Mouse (Mus musculus) kidney, postnatal 36 days (tissue): ENCODE data around the gene Tlk1.

Source experiments
- DNase-seq, 2 experiments: peaks; one replicate each; pipeline ENCODE4 v3.0.0; 2021 to 2022; ENCODE audit warnings: mixed read lengths in 2 of 2

The Tlk1 gene

DNA sequence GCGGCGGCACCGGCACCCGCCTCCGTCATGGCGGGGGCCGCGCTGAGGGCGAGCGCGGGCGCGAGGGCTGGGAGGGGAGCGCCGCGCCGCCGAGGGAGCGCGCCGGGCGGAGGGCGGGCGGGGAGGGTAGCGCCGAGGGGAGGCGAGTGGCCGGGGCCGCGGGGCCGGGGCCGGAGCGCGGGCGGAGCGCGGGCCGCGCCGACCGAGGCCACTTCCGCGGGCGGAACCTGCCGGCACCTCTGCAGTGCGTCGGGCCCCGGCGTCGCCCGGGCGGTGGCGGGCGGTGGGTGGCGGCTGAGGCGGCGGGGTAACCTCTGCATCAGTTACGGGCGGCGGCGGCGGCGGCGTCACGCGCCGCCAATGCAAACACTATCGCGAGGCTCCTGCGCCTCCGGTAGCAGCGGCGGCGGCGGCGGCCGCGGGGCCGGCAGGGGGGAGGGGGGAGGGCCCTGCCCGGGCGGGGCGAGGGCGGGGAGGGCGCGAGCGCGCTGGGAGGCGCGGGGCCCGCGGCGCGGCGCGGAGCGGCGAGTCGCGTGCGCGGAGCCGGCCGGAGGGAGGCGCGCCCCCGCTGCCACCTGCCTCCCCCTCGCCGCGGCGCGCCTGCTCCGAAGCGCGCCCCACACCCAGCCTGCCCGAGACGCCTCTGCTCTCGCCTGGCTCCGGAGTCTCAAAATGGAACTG is at the start of gene Tlk1:
Gene Tlk1, minus strand, starts transcription at position 358 of the 681 bp plus-strand sequence.
- peak; percentile 80 to 91 for DNase-seq

DNA sequence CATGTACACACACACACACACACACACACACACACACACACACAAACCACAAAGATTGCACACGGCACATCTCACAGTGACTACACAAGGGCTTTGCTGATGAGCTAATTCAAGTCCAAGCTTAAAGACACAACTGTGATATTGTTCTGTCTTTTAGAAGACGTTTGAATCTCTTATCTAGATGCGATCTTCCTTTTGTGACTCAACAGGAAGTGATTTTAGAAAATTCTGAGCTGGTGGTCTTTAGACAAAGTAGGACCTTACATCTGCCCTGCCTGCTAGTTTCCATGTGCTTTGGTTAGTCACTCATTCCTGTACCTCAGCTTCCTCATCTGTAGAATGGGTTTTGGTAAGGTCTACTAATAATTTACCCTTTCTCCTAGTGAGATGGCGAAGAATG is 49.6 kb upstream of the Tlk1 start:
- DNase-seq, result no peak

DNA sequence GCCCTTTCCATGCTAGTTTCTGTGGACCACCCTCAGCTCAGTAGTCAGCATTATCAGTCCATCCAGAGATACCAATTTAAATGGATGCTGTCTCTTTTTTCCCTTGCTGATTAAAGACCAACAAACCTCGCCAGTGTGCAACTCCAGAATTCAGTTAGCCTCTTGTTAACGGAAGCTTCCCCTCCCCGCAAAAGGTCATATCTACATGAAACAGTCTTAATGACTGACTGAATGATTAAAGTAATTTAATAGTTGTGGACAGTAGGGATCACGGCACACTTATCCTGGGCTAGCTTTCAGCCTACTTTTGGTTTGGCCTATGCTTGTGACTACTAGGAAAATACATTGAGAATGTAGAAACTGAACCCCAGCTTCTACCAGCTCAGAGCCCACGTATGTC is 47.6 kb upstream of the Tlk1 start:
- no peak for DNase-seq

DNA sequence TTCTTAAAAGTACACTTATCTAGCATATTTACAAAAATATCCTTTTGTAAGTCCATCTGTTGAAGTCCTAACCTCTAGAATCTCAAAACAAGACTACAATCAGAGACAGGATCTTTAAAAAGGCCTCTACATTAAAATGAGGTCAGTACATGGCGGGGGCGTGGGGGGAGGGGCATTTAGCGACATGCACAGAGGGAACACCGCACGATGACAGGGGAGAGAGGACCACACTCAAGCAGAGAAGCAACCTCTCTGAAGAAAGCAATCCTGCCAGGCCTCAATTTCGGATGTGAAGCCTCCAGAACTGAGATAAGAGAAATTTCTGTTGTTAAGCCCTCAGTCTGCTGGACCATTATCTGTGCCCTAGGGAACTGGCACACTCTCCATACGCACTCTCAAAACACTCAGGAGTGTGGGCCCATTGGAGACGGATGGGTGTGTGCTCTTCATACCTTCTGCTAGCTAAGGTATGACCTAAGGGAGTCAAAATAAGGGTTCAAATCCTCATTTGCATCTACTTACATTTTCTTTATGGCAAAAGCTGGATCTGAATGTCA is 46.0 kb upstream of the Tlk1 start:
- no peak for DNase-seq

DNA sequence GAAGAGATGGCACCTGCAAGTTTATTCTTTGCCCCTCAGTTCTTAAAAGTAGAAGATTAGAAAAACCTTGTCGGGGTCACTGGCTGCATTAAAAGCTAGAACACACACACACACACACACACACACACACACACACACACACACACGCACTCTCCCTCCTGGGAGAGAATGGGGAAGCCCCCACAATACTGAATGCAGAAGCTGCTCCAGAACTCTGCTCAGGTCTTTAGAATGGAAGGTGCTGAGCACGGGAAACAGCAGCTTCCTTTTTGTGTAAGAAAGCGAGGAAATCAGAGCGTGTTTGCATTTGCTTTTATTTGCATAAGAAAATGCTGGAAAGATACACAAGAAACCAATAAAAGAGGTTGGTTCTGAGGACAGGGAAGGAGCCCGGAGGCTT is 45.3 kb upstream of the Tlk1 start:
- DNase-seq, result no peak

DNA sequence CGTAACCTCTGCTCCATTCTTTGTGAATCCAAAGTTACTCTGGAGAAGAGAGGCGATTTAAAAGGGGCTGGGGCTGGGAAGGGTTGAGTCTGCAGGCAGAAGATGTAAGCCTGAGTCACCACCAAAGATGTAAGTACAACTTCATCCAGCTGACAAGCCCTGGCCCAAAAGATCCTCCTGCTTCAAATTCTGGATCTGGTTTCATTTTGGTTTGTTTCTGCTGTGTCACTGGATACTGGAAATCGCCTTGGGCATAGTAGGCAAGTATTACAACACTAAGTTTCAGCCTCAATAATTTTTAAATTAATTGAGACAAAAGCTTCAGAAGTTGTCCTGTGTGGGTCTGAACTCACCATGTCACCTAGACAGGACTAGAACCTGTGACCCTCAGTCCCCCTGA is 43.6 kb upstream of the Tlk1 start:
- no peak for DNase-seq

DNA sequence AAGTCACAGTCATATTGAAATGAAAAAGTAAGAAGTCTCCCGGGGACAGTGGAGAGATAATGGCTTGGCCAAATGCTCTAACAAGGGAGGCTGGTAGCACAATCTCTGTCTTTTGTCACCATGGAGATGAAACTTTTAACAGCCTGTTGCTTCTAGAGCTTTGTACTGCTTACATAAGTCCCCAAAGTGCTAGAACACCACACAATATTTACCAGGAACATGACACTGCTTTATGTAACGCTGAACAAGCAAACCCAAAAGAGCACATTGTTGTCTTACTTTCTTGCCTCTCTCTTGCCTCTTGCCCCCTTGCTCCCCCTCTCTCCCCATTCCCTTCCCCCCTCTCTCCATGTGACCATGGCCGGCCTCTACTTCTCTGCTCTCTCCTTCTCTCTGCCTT is 41.7 kb upstream of the Tlk1 start:
- peak in 1 of 2 experiments; percentile 61 for DNase-seq

DNA sequence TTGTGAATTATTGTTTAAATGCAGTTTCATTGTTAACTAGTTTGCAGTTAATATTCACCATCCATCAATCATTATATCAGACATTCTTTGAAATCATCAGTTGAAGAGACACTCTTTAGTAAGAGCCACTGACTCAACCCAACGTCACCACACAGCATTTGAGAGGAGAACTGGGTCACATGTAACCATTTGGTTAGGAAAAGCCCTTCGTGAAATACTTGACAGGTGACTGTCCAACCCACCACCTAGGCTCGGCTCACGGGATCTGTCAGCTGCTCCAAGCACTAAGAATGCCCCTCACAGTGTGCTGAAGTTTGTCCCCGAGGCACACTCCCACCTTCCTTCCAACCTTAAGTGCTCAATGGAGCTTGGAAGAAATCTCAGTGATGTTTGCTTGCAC is 37.4 kb upstream of the Tlk1 start:
- peak; percentile 65 to 75 for DNase-seq

DNA sequence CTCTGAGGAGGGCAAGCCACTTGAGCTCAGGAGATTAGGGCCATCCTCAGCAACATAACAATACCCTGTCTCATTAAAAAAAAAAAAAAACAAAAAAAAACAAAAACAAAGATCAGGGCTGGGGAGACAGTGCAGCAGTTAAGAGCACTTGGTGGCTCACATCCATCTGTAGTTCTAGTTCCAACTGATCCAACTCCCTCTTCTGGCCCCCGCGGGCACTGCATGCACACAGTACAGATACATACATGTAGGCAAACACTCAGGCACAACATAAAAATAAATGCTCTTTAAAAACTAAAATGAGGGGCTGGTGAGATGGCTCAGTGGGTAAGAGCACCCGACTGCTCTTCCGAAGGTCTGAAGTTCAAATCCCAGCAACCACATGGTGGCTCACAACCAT is 34.2 kb upstream of the Tlk1 start:
- peak in 1 of 2 experiments; percentile 32 for DNase-seq

DNA sequence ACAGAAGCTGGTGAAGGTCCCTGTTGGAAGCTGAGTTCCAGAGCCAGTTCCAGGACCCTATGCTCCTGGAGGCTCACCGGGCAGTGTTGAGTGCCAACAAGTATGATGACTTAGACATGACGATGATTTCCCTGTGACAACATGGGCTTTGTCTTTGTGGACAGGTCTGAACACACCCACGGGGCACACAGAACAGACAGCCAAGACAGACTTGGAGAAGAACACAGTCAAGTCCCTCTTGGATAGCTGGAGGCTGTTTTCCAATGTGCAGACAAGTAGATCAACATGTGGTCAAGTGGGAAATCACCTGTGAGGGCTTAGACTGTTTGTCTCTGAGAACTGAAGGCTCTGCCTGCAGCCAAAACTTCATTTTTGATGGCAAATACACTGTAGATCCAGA is 31.4 kb upstream of the Tlk1 start:
- DNase-seq, result no peak

DNA sequence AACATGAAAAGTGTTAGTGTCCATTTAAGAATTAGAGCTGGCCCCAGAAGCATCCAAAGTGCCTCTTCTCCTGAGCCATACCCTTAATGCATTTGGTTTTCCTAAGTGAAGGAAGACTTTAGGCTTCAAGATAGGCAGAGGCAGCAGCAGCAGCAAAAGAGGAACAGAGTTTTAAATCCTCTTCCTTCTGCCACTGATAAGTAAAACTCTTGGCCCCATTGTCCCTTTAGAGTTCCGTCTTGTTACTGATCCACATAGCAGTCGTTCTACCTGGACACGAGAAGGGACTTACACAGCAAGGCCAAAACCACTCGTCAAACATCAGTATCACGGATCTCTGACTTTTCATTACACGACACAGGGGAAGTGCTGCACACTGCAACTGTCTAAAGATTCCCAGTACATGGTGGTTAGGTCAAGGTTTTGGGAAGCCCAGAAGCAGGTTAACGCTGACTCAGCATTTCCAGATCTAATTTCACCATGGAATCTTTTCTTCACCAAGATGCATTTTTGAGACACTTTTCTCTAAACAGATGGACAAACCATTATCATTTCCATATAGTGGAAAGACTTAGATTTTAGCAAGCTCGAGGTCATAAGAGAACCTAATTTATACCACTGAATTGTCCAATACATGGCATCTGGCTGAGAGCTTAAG is 28.8 kb upstream of the Tlk1 start:
- DNase-seq, result no peak

DNA sequence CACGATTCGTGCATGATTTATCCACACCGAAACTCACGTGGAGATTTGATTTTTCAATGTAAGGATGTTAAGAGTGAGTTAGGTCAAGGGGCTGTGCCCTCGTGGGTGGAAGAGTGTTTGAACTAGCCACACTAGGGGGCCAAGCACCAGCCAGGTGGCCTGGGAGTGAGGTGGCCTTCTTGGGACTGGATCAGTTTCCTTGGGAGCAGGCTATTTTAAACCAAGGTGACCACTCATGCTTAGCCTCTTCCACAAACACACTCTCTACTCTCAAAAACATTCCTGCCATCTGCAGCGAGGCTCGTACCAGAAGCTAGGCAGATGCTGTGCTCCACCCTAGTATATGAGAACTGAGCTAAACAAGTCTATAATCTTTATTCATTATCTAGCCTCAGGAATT is 27.8 kb upstream of the Tlk1 start:
- no peak for DNase-seq

DNA sequence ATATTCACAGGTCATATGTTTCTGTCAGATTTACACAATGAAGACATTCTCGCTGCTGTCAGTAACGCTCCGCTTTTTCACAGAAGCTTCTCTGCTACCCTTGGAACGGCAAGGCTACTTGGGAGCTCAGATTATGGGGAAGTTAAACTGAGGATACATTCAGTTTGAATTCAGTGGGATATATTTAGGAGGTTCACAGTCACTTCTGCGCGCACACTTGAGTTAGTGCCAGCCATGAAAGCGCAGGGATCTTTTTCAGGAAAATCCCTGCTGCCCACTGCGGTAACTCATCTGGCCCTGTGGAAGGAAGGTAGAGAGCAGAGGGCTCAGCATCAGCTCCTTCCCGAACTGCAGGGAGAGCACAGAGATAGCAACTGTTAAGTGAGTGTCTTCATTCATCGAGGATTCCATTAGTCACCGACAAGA is 27.3 kb upstream of the Tlk1 start:
- DNase-seq, result no peak

DNA sequence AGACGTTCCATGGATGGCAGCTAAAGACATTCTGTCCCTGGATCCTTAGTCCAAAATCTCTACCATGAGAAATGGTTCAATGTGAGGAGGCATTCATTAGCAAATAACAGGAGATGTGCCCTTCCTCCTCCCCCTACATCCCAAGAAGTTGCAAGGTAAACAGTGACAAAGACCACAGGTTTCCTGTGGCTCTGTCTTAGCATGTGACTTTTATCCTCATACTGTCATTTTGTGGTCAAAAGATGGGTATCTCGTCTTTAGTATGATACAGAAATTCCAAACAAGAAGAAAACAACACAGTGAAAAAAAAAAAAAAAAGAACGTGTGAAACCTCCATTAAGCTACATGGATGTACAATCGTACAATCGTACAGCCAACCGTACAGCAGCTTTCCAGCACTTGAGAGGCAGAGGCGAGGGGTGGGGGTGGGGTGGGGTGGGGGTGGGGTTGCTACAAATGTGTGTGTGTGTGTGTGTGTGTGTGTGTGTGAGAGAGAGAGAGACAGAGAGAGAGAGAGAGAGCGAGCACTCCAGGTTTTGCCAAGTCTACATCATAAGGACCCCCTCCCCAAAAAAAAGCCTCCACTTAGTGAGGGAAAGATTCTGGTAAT is 26.8 kb upstream of the Tlk1 start:
- no peak for DNase-seq

DNA sequence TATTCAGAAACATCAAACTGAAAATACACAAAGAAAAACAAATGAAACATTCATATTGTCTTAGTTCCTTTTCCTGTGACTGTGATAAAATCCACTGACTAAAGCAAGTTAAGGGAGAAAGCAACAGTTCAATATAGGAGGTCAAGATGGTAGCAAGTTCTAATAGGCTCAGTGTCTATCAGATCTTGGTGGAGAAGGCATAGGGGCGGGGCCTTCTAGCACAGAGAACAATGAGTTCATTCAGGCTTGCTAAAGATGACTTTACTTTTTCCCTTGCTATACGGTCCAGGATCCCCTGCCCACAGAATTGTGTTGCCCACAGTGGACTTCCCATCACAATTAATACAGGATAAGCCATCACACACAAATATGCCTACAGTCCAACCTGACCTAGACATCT is 20.3 kb upstream of the Tlk1 start:
- DNase-seq, result no peak

DNA sequence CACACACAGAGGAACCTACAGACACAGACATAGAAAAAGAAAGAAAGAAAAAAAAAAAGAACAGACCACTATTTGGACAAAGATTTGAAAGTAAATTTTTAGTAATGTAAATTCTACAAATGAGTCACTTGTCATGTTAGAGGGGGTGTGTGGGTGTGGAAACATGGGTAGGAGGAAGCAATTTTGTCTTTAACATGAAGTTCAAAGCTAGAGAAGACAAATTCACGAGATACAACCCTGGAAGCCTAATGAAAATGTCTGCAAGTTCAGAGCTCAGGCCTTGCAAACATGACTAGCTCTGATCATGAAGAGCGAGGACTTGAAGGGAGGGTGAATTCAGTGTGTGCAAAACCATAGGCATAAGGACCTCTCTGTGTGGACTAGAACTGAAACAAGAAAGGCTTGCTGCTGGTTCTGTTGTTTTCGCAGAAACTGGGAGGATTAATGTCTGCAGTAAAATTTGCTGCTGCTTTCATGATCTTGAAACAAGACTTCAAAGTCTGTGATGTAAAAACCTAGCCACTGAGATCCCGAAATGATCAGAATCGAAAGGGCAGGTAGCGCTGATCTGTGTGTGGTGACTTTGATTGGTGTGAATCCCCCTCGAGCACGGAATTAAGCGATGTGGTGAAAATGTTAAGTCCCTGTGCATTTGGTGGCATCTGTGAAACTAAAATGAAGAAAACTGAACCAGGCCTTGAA is 19.3 kb upstream of the Tlk1 start:
- no peak for DNase-seq

DNA sequence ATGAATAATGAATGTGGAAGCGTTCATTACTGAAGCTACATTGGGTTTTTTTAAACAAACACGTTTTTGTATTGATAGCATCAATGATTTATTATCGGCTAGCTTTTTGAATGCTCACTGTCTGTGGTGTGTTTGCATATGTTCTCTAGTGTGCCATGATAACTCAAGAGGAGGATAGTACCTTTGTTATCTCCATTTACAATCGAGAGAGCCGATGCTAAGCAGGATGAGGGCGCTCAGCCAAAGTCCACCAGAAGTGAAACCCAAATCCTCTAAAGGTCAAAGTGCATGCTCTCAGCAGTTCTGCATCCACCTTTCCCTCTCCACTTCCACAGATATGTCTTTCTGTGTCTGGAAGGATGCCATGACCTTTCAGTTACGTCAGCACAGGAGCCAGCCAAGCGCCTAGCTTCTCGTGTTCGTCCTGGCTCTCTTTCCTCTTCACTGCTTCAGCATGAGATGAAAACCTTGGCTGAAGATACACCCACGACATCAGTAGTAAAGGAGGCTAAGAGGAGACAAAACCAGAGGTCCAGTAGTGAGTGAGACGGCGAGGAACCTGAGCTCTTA is 16.6 kb upstream of the Tlk1 start:
- peak; percentile 79 to 88 for DNase-seq

DNA sequence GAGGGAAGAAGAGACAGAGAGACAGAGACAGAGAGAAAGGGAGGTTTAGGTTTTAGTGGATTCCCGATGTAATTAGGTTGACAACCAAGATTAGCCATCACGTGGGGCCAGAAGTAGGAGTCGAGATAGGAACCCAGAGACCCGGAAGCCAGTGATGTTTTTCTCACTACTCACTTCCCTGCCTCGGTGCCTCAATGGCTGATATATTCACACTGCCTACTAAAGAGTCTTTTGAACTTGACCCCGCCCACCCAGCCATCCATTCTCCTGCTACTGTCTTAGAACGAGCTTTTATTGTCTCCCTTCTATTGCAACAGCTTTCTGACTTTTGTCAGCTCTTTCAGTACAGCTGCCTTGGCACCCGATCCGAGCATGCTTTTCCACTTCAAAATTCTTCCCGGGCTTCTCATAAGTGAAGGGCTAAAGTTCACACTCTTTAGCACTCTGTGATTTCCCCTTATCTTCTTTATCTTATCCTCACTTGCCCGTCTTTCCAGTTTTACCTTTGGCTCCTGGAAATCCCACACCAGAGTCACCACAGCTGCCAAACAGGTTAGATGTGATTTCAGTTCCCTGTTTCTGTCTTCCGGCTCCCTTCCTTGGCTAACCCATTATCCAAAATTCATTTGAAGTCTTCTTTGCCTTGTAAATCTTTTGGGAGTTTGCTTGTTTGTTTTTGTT is 13.1 kb upstream of the Tlk1 start:
- peak; percentile 14 to 39 for DNase-seq

DNA sequence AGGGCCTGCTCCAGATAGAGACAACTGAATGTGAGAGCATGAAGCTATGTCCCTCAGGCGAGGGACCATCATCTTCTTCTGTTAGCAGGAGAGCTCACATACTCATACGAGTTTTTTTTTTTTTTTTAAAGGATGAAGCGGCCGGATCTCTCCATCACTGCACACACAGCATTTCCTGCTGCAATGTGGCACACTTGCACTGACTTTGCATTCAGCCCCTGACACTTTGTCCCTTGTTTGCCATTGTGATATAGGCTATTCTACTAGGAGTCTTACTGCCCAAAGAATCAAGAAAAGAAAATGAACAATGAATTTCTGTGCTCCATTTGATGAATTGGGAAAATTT is 10.8 kb upstream of the Tlk1 start:
- no peak for DNase-seq

DNA sequence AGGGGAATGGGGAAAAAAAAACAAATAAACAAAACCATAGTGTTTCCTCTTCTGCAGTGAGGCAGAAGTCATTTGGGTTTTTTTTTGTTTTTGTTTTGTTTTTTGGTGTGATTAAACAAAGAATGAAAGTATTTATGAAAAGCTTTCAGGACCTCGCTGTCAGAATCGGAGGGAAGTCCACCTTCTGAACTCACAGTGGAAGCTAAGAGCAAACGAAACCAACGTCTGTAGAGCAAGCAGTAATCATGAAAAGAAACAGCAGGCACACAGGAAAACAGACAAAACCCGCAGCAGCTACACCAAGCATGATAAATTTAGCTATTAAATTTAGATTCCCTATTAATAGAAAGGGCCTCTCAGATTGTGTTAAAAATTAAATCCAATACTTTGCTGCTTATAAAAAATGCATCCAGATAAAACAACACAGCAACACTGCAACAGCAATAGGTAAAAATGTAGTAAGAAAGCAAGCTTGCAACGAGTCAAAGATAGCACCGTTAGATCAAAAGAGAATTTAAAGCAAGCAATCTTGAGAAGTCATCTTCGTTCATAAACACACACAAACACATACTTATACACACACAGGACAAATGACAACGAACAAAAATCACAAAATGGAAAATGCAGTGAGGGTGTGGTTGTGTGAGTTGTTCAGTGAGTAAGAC is 10.2 kb upstream of the Tlk1 start:
- DNase-seq, result no peak

DNA sequence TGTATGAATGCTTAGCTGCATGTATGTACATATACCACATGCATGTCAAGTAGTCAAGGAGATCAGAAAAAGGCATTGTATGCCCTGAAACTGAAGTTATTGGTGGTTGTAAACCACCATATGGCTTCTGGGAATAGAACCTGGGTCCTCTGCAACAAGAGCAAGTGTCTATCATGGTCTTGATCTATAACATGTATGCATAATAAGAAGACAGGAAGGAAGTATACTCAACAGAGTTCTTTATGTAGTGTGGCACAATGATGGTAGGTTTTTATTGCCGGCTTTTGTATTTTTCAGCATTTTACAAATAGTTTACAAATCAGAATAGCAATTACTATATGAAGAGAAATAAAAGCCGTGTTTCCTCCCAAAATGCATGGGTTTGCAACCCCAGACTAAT is 9.7 kb upstream of the Tlk1 start:
- DNase-seq, result no peak

DNA sequence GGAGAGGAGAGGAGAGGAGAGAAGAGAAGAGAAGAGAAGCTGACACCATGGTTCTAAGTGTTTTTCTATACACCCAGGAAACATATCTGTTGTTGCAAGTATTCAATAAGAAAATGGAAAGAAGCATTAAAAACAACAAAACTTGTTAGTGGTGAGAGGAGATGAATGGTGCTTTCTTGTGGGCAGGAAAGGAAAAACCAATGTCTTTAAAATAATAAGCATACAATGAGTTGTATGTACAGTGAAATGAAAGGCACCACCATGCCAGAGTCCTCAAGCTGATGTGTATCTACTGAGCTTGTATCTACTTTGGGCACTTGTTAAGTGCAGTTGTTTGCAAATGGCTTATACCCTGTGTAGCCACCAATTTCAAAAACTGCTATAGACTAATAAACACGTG is 7.7 kb upstream of the Tlk1 start:
- DNase-seq, result no peak
